Mouse (Mus musculus) heart, postnatal 0 days (tissue): ENCODE data around the gene Kcnk2. TPM values are rescaled to one million over a fixed set of nuclear protein-coding genes. Genes with fewer than 3 reads are reported as not detected.

Experiments
- ATAC-seq: fragments of 200-750 bp; cut with Nextera tagmentation; 2 replicates; pipeline ENCODE4 v1.8.0; 2017; ENCODE audit warnings: low read depth, moderate number of reproducible peaks, moderate library complexity; ENCODE audit not compliant: insufficient read depth
- DNase-seq: peaks from one replicate; pipeline ENCODE4 v3.0.0-alpha.2; 2016; ENCODE audit warnings: low spot score
- H3K27ac ChIP-seq: fragments of 300-500 bp; sonication (generic); 2 replicates; pipeline ENCODE4 v1.5.1; 2014; ENCODE audit warnings: low read depth, mild to moderate bottlenecking
- H3K27me3 ChIP-seq: fragments of 300-500 bp; sonication (generic); 2 replicates; pipeline ENCODE4 v1.6.1; 2014; ENCODE audit warnings: low read length, mixed read lengths; ENCODE audit not compliant: control insufficient read depth, insufficient read depth
- H3K36me3 ChIP-seq: fragments of 300-500 bp; sonication (generic); replicated peaks from 2 replicates; pipeline ENCODE4 v1.6.1; 2014; ENCODE audit warnings: low read length, mixed read lengths; ENCODE audit not compliant: control insufficient read depth, insufficient read depth
- H3K4me1 ChIP-seq: fragments of 300-500 bp; sonication (generic); 2 replicates; pipeline ENCODE4 v1.6.1; 2014; ENCODE audit warnings: antibody characterized with exemption; ENCODE audit not compliant: control insufficient read depth, insufficient read depth
- H3K4me2 ChIP-seq: fragments of 300-500 bp; sonication (generic); 2 replicates; pipeline ENCODE4 v1.6.1; 2014; ENCODE audit warnings: low read depth, mild to moderate bottlenecking, low read length, moderate library complexity
- H3K4me3 ChIP-seq: fragments of 300-500 bp; sonication (generic); 2 replicates; pipeline ENCODE4 v1.5.1; 2014; ENCODE audit warnings: low read depth, low read length
- H3K9ac ChIP-seq: fragments of 300-500 bp; sonication (generic); replicated peaks from 2 replicates; pipeline ENCODE4 v1.6.1; 2014; ENCODE audit warnings: low read depth, low read length, mixed read lengths
- H3K9me3 ChIP-seq: fragments of 300-500 bp; sonication (generic); replicated peaks from 2 replicates; pipeline ENCODE4 v1.6.1; 2016; ENCODE audit warnings: low read length; ENCODE audit not compliant: control insufficient read depth
- CTCF ChIP-seq: IDR thresholded peaks from 2 replicates; pipeline ENCODE4 v1.5.1; 2016; ENCODE audit warnings: antibody characterized with exemption, control low read depth, low read depth
- EP300 ChIP-seq: IDR thresholded peaks from 2 replicates; pipeline ENCODE4 v1.6.1; 2016; ENCODE audit warnings: antibody characterized with exemption, low read depth
- WGBS: fragments of 180-500 bp; shearing (Covaris S2); extraction: QIAGEN DNeasy Blood & Tissue Kit; methylation state at CpG from one replicate; pipeline ENCODE4 v1.1.7; 2014; 5-methylcytosine and 5-hydroxymethylcytosine counted together
- polyA plus RNA-seq: library from polyadenylated mRNA; unstranded; fragments of >200 nt; fragmentation: Nextera tagmentation; extraction: Ambion mirVana; gene quantifications from 2 replicates; pipeline ENCODE4 v1.2.1, GENCODE M21; 2015
- total RNA-seq: library from RNA; depleted of rRNA; stranded (reverse); fragments of >200 nt; gene quantifications from 2 replicates; pipeline ENCODE4 v1.2.3, GENCODE M21; 2014; ENCODE audit warnings: low replicate concordance

Kcnk2 gene
- total and polyA plus RNA-seq, 2 experiments from 2014 or later = 0.11 to 1.8 TPM

DNA sequence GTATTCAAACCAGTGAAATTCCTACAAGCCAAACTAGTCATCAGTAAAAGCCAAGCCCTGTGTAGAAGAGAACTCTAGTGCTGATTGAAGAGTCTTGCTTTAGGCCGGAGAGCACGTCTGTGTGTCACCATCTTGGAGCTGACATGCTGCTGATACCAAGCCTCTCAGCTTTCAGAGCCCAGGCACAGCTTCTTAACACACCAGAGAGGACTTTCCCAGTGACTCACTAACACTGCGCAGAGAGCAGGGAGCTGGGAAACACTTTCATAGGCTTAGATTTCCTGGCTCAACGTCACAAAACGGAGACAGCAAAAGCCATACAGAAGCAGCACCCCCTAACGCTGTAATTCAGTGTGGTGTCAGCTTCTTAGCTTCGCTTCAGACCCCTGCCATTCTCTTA, 88.3 kb downstream of the Kcnk2 start:
- no peak for ATAC-seq
- no peak overlapping the region for H3K4me2 ChIP-seq
- no peaks in the 10 kb centered on the region for H3K27me3 ChIP-seq
- H3K9ac ChIP-seq = no peak overlapping the region
- no peaks in the 10 kb centered on the region for H3K9me3 ChIP-seq
- H3K27ac ChIP-seq = no peak overlapping the region
- DNase-seq = no peak
- H3K4me3 ChIP-seq = no peak overlapping the region
- no peaks in the 10 kb centered on the region for H3K4me1 ChIP-seq
- TF ChIP-seq CTCF = no peak
- H3K36me3 ChIP-seq = no peaks in the 10 kb centered on the region
- WGBS = 43% methylated on average over 7 of the region's 7 CpGs

DNA sequence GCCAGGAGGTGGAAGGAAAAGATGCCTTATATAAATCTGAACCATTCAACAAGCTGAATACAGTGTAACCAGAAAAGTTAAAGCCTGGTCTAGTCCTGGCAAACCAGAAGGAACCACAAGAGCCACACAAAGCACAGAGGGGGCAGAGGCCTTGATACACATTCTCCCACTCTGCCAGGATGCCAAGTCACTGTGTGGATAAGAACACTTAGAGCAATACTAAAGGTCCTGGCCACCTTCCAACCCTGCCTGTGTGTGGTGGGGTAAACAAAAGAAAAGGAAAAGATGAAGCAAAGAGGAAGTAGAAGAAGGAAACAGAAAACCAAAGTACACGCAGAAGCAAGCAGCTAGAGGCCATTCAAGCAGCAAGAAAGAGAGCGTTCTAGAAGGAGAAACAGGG, 91.9 kb downstream of the Kcnk2 start:
- DNase-seq = no peak
- H3K9ac ChIP-seq = no peak overlapping the region
- no peaks in the 10 kb centered on the region for H3K36me3 ChIP-seq
- no peaks in the 10 kb centered on the region for H3K27me3 ChIP-seq
- no peak for TF ChIP-seq EP300
- no peak for TF ChIP-seq CTCF
- H3K4me3 ChIP-seq = no peak overlapping the region
- WGBS = 54% methylated on average over 2 of the region's 2 CpGs
- H3K4me1 ChIP-seq = no peaks in the 10 kb centered on the region
- H3K27ac ChIP-seq = no peak overlapping the region
- H3K9me3 ChIP-seq = no peaks in the 10 kb centered on the region
- ATAC-seq = no peak
- H3K4me2 ChIP-seq = no peak overlapping the region

DNA sequence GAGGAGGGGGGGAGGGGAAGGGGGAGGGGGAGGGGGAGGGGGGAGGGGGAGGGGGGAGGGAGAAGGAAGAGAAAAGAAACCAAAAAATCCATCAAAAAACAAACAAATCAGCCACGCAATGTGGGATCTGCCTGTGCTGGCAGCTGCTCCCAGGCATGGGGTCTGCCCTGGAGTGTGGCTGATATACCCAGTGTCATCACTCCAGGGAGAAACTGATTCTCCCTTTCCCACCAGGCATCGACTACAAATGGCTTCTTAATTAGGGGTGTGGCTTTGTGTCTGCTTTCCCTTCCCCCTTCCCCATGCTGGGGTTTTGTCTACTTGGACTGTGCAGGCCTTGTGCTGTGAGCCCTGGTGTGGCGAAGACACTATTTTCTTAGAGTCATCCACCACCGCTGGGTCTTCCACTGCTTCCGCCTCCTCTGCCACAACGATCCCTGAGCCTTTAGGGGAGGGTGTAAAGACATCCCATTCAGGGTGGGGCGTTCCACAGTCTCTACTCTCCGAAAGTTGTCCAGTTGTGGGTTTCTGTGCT, 97.0 kb downstream of the Kcnk2 start:
- Histone ChIP-seq H3K4me3 (no peak overlapping the region), H3K4me2 (no peak overlapping the region), H3K9me3 (no peaks in the 10 kb centered on the region), H3K4me1 (no peaks in the 10 kb centered on the region), H3K36me3 (no peaks in the 10 kb centered on the region), H3K27me3 (no peaks in the 10 kb centered on the region), H3K9ac (no peak overlapping the region), H3K27ac (no peak overlapping the region)
- ATAC-seq = no peak
- 78% methylated on average over 8 of the region's 8 CpGs for WGBS
- TF ChIP-seq EP300 (no peak), CTCF (no peak)
- no peak for DNase-seq

DNA sequence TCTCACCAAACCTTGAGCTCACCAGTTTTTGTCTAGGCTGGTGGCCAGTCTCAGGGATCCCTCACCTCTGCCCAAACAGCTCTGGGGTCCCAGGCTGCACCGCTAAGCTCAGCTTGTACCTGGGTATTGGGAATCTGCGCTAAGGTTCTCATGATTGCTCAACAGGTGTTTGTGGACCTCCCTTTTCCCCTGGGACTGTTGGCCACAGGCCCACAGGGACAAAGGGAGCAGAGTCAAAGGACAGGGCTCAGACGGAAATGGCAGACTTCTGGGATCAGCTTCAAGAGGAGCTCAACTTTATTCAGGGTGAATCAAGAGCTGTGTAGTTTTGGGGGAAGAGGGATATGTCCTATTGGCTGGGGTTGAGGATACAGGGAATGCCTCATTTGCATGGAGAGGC, 99.1 kb downstream of the Kcnk2 start:
- Histone ChIP-seq H3K4me3 (no peak overlapping the region), H3K9ac (no peak overlapping the region), H3K27ac (no peak overlapping the region), H3K9me3 (no peaks in the 10 kb centered on the region), H3K4me1 (no peaks in the 10 kb centered on the region), H3K36me3 (no peaks in the 10 kb centered on the region), H3K4me2 (no peak overlapping the region), H3K27me3 (no peaks in the 10 kb centered on the region)
- no peak for ATAC-seq
- no peak for DNase-seq
- WGBS = 85% methylated on average over 3 of the region's 3 CpGs
- no peak for TF ChIP-seq CTCF
- TF ChIP-seq EP300 = no peak

DNA sequence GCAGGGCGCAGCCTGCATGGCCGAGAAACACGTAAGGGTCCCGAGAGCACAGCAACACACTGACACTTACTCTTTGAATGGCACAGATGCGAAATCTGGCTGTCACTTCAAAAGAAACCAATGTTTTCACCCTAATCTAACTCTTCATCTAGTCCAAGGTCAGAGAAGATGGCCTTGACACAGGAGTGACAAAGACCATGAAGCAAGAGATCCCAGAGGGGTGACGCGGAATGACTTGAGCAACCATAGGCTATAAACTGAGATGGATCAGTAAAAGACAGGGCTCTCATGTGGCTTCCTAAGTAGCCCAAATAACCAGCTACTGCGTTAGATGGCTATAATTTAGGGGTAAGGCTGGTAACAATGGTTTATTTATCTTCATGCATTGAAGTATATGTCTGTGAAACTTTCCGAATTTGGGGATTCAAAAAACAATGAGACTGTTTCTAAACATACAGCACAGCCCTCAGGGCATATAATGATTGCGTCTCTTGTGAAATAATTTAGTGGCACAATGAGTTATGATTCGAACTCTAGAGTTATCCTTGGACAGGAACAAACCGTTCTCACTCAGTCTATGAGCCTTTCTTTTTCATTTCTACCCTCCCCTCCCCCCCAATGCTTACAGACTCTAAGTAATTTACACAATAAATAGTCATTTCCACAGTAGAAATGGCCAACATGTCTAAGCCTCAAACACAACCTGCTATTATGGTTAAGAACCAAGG, 108.2 kb downstream of the Kcnk2 start:
- no peaks in the 10 kb centered on the region for H3K27me3 ChIP-seq
- TF ChIP-seq EP300 = no peak
- TF ChIP-seq CTCF = no peak
- no peak overlapping the region for H3K4me2 ChIP-seq
- no peak overlapping the region for H3K27ac ChIP-seq
- H3K9ac ChIP-seq = no peak overlapping the region
- no peak for ATAC-seq
- H3K36me3 ChIP-seq = no peaks in the 10 kb centered on the region
- WGBS = 81% methylated on average over 12 of the region's 12 CpGs
- no peak overlapping the region for H3K4me3 ChIP-seq
- no peaks in the 10 kb centered on the region for H3K9me3 ChIP-seq
- DNase-seq = no peak
- no peaks in the 10 kb centered on the region for H3K4me1 ChIP-seq

DNA sequence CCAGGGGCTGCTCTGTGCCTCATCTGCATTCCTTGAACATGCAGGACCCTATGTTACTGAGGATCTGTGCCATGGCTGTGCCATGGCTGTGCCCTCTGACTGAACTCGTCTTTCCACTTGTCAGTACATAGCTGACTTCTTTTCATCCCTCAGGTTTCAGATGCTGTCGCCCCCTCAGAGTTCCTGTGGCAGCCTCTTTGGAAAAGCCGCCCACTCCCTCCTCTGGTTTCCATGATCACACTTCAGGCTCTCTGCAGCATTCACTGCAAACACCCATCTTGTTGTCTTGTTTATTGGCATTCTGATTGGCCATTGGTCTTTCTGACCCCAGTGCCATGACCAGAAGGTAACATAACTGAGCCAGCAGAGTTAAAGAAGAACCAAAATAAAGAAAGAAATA, 111.2 kb downstream of the Kcnk2 start:
- Histone ChIP-seq H3K27ac (no peak overlapping the region), H3K9ac (no peak overlapping the region), H3K4me1 (no peaks in the 10 kb centered on the region)

More for the DNA sequence above, 111.2 kb downstream of the Kcnk2 start:
- Histone ChIP-seq H3K27me3 (no peaks in the 10 kb centered on the region), H3K9me3 (no peaks in the 10 kb centered on the region), H3K4me2 (no peak overlapping the region), H3K36me3 (no peaks in the 10 kb centered on the region), H3K4me3 (no peak overlapping the region)
- TF ChIP-seq EP300 = no peak
- TF ChIP-seq CTCF = no peak
- 38% methylated on average over 3 of the region's 3 CpGs for WGBS
- ATAC-seq (no peak), DNase-seq (no peak)
